Mouse (Mus musculus): ENCODE results near the gene Slc17a7. TPM values are rescaled to one million over a fixed set of nuclear protein-coding genes. Genes with fewer than 3 reads are reported as not detected.

Slc17a7 gene
- polyA plus RNA-seq, 1 experiment: not detected

DNA sequence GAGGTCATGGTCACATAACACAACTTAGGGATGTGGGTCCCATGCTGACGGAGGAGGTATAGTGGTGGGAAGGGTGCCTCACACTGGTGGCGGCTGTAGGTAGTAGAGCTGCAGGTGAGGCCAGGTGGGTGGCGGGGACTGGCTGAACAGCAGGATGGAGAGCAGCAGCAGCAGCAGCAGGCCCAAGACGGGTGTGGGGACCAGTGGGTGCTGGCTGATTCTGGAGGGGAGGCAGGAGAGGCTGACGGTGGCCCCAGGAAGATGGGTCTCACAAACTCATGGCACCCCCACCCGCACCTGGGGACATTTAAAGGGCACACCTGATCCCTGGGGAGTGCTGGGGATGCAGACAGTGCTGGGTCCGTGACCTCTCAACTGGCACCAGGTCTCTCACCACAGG, 19.9 kb downstream of the Slc17a7 start:
- H3K27ac ChIP-seq (ENCODE audit: insufficient read depth, low read depth, low read length): no peak overlapping the region
- H3K4me3 ChIP-seq (ENCODE audit: insufficient read depth, low read length): no peak overlapping the region
- H3K4me1 ChIP-seq (ENCODE audit: control insufficient read depth, insufficient read depth, low read length): peaks cover 7% of the 10 kb centered on the region
- TF ChIP-seq POLR2A (IDR thresholded peaks at IDR 0.05; ENCODE audit: borderline replicate concordance, low read depth, low read length) (no peak), CTCF (IDR thresholded peaks at IDR 0.05; ENCODE audit: low read depth, low read length) (no peak)

DNA sequence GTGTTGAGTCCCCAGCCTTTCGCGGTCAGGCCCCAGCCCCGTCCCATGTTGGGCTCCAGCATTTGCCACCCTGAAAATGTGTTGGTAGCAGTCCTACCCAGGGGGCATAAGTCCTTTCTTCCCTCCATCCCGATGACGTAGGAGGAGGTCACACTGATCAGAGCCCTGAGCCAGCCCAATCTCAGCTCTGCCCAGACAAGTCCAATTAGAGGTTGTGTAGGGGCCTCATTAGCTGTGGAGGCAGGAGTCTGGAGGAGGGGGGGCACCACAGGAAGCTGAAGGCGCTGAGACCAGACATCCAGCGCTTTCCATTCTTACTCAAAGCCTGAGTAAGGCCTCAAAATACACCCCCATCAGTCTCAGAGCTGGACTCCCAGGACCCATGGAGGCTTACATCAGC, 22.2 kb downstream of the Slc17a7 start:
- TF ChIP-seq POLR2A (IDR thresholded peaks at IDR 0.05; ENCODE audit: borderline replicate concordance, low read depth, low read length) (no peak), CTCF (IDR thresholded peaks at IDR 0.05; ENCODE audit: low read depth, low read length) (no peak)
- no peak overlapping the region for H3K4me3 ChIP-seq (ENCODE audit: insufficient read depth, low read length)
- H3K27ac ChIP-seq (ENCODE audit: insufficient read depth, low read depth, low read length): no peak overlapping the region
- peaks cover 7% of the 10 kb centered on the region for H3K4me1 ChIP-seq (ENCODE audit: control insufficient read depth, insufficient read depth, low read length)

DNA sequence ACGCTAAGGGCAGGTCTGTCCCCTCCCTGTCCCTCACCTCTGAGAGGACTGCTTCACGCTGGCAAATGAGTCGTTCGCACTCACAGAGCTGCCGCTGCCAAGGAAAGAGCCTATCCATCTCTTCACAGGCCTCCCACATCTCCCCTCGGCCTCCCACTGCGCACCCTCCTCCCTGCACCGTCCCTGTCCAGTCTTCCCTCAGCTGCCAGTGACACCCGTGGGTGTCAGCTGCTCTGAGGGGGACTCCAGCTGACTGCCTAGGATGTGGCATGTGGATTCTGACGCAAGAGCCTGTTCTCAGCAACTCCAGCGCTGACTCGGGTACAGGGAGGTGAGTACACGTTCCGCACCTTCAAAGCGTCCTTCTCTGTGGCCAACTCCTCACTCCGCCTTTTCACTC, 25.9 kb downstream of the Slc17a7 start:
- TF ChIP-seq CTCF (IDR thresholded peaks at IDR 0.05; ENCODE audit: low read depth, low read length): no peak
- no peak for TF ChIP-seq POLR2A (IDR thresholded peaks at IDR 0.05; ENCODE audit: borderline replicate concordance, low read depth, low read length)

DNA sequence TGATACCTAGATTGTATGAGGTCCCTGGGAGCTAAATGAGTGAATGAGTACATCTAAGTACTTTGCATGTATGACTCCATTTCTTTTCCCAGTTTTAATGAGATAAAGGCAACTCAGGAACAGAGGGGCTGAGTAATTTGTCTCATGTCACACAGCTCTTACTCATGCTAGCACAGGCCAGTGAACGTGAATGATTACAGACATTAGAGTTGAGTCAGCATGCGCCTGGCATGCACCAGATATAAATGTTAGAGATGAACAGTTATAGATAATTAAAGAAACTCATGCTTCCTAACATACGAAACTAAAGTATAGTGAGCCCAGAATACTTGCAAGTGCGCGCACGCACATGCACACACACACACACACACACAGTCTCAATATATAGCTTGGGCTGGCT, 26.4 kb downstream of the Slc17a7 start:
- H3K27ac ChIP-seq (ENCODE audit: insufficient read depth, low read depth, low read length): no peak overlapping the region
- no peak overlapping the region for H3K4me3 ChIP-seq (ENCODE audit: insufficient read depth, low read length)
- TF ChIP-seq CTCF (IDR thresholded peaks at IDR 0.05; ENCODE audit: low read depth, low read length): no peak
- no peak for TF ChIP-seq POLR2A (IDR thresholded peaks at IDR 0.05; ENCODE audit: borderline replicate concordance, low read depth, low read length)
- no peaks in the 10 kb centered on the region for H3K4me1 ChIP-seq (ENCODE audit: control insufficient read depth, insufficient read depth, low read length)

More for the DNA sequence above, 25.9 kb downstream of the Slc17a7 start:
- no peaks in the 10 kb centered on the region for H3K4me1 ChIP-seq (ENCODE audit: control insufficient read depth, insufficient read depth, low read length)
- H3K4me3 ChIP-seq (ENCODE audit: insufficient read depth, low read length): no peak overlapping the region
- no peak overlapping the region for H3K27ac ChIP-seq (ENCODE audit: insufficient read depth, low read depth, low read length)

DNA sequence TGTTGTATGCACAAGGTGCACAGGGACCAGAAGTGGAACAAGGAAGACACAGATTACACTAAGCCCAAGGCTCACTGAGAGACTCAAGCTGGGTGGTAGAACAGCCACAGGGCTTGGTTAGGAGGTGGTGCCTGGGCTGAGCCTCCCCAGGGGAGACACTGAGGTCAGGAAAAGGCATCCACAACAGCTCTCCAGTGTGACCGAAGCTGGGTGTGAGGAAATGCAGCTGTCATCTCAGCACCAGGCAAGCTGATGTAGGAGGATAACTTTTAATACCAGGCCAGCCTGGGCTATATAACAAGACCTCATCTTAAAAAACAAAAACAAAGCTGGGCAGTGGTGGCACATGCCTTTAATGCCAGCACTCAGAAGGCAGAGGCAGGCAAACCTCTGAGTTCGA, 27.4 kb downstream of the Slc17a7 start:
- Histone ChIP-seq H3K4me1 (ENCODE audit: control insufficient read depth, insufficient read depth, low read length) (no peaks in the 10 kb centered on the region), H3K27ac (ENCODE audit: insufficient read depth, low read depth, low read length) (no peak overlapping the region), H3K4me3 (ENCODE audit: insufficient read depth, low read length) (no peak overlapping the region)
- TF ChIP-seq CTCF (IDR thresholded peaks at IDR 0.05; ENCODE audit: low read depth, low read length) (no peak), POLR2A (IDR thresholded peaks at IDR 0.05; ENCODE audit: borderline replicate concordance, low read depth, low read length) (no peak)

DNA sequence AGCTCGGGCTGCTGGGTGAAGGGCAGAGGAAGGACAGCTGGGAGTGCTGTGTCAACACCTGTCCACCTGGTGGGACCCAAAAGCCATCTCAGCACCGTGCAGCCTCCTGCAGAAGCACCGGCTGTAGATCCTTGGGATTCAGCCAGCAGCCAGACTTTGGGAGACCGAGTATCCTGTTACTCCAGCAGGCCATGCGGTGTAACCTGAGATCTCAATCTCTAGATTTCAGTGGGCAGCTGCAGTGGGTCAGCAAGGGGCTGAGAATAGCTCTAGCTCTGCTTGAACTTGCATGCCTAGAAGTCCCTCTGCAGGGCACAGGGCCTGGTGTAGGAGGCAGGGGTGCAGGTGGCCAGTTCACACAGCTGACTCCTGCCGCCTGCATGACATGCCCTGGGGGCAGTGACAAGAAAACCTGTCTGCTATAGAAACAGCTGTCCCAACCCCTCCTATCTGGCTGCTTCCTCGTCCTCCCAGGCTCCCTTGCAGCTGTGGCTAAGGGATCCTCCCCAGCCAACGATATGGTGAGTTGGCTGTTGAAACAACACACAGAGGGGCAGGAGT, 28.1 kb downstream of the Slc17a7 start:
- Histone ChIP-seq H3K4me3 (ENCODE audit: insufficient read depth, low read length) (no peak overlapping the region), H3K27ac (ENCODE audit: insufficient read depth, low read depth, low read length) (no peak overlapping the region), H3K4me1 (ENCODE audit: control insufficient read depth, insufficient read depth, low read length) (no peaks in the 10 kb centered on the region)
- TF ChIP-seq POLR2A (IDR thresholded peaks at IDR 0.05; ENCODE audit: borderline replicate concordance, low read depth, low read length) (no peak), CTCF (IDR thresholded peaks at IDR 0.05; ENCODE audit: low read depth, low read length) (no peak)

DNA sequence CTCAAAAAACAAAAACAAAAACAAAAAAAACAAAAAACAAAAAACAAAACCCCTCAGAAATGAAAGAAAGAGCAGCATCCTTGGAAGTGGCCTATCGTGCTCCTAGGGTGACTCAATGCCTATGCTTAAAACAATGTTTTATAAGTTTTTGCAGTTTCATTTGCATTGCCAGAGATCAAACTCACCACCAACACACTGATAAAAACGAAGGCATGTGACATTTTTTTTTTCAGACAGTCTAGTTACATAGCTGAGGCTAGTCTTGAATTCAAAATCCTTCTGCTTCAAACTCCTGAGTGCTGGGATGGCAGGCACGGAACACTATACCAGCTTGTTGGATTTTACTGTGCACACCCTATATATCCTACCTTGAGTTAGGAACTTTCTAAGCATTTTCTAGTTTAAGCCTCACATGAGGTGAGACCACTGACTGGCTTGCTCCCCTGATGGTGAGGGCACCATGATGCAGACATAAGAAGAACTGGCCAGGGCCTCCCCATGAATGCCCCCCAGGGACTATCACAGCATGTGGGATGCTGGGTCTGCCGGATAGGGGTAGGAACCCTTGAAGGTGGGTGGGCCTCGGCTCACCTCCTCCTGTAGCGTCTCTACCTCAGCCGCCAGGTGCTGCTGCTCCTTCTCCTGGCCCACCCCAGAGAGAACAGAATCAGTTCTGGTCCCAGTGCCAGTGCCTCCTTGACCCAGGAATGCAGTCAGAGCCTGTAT, 29.0 kb downstream of the Slc17a7 start:
- no peak overlapping the region for H3K4me3 ChIP-seq (ENCODE audit: insufficient read depth, low read length)
- TF ChIP-seq CTCF (IDR thresholded peaks at IDR 0.05; ENCODE audit: low read depth, low read length): no peak
- TF ChIP-seq POLR2A (IDR thresholded peaks at IDR 0.05; ENCODE audit: borderline replicate concordance, low read depth, low read length): no peak
- H3K4me1 ChIP-seq (ENCODE audit: control insufficient read depth, insufficient read depth, low read length): no peaks in the 10 kb centered on the region
- no peak overlapping the region for H3K27ac ChIP-seq (ENCODE audit: insufficient read depth, low read depth, low read length)

DNA sequence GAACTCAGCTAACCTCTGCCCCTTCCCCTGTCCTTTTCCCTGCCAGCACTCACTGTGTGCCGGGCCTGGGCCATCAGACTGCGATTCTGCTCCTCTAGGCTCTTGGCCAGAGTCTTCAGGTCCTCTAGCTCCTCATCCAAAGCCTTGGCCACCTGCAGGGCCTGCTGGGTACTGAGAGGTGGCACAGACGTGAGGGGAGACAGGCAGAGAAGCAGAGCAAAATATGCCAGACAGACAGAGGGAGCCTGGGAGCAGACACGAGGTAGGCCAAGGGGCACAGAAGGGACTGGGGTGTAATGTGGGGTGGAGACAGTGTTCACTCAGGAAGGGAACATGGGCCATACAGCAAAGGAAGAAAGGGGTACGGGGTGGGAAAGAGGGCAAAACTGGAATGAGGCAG, 29.7 kb downstream of the Slc17a7 start:
- TF ChIP-seq CTCF (IDR thresholded peaks at IDR 0.05; ENCODE audit: low read depth, low read length) (no peak), POLR2A (IDR thresholded peaks at IDR 0.05; ENCODE audit: borderline replicate concordance, low read depth, low read length) (no peak)
- Histone ChIP-seq H3K27ac (ENCODE audit: insufficient read depth, low read depth, low read length) (no peak overlapping the region), H3K4me1 (ENCODE audit: control insufficient read depth, insufficient read depth, low read length) (no peaks in the 10 kb centered on the region), H3K4me3 (ENCODE audit: insufficient read depth, low read length) (no peak overlapping the region)

DNA sequence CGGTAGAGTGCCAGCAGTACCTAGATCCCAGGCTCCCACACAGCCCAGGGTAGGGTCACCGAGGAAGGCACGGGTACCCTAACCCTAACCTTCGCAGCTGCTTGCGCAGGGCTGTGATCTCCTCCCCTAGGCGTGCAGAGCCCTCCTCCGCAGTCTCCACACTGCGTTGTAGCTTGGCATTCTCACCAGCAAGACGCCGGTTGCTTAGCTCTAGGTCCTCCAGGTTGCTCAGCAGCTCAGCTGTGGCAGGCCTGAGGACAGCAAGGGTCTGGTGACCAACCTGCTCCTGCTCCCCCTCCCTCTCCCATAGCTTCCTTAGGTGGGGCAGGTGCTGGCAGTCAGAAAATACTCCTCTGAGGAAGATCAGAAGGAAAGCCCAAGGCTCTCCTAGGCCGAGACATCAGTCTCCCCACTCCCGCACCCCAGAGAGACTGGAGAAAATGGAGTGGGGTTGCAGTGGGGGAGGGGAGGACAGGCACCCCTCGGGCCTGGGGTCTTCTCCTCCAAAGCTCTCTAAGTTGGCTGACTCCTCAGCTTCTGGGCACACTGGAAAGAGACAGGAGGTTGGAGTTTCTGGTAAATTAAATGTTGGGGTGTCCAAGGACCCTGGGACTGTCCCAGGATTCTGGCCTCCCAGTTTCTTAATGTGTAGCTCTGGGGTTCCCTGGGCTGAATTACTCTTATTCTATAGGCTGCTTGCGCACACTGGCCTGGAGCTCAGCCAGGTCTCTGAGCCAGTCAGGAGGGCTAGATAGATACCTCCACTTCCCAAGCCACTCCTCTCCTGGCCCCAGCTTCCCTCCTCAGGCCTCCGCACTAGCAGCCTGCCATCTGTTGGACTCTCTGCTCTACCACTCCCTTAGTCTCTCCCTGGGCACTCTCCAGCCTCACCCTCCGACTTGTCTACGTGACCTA, 30.4 kb downstream of the Slc17a7 start:
- TF ChIP-seq CTCF (IDR thresholded peaks at IDR 0.05; ENCODE audit: low read depth, low read length) (no peak), POLR2A (IDR thresholded peaks at IDR 0.05; ENCODE audit: borderline replicate concordance, low read depth, low read length) (no peak)
- H3K27ac ChIP-seq (ENCODE audit: insufficient read depth, low read depth, low read length): no peak overlapping the region
- H3K4me3 ChIP-seq (ENCODE audit: insufficient read depth, low read length): no peak overlapping the region
- no peaks in the 10 kb centered on the region for H3K4me1 ChIP-seq (ENCODE audit: control insufficient read depth, insufficient read depth, low read length)

Data from bone marrow macrophage, adult 2 months (primary cell).